Mouse (Mus musculus) left cerebral cortex, adult 9 months (tissue): ENCODE measurements around the gene Acot6.

Source experiments
- DNase-seq, 2 experiments: peaks; one replicate each; pipeline ENCODE4 v3.0.0; 2022; ENCODE audit warnings: low spot score in 2 of 2

Acot6 gene

DNA sequence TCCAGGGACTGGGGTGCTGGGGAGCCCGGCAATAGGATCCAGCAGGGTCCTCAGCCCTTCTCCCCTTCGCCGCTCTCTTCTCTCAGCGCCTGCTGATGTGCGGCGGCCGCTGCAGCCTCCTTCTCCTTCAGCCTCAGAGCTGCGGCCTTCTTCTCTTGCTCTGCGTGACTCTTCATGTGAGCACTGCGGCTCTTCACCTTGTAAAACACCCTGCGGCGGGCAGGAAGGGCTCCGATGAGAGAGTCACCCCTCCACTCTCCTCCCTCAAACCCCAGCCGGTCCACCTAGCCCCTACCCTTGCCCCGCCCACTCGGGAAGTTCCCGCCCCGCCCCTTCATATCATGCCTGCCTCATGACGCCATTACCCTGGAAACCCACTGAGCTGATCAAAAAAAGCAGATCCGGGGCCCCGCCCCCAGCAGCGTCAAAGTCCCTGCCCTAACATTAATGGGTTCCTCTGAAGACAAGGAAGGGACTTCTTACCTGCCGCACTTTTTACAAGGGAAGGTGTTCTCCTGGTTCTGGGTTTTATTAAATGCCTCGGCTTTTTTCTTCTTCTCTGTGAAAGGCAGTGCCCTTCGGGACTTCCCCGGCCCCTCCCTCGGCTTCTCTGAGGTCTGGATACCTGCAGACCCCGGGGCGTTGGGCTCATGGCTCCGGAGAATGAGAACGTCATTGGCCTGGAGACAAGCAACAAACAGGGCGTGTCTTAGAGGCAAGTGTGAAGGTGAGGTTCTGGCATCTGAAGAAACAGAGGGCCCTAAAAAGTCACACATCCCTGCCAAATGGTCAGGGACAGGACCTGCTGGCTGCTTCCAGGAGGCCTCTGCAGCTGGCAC, 52.1 kb downstream of the Acot6 start:
- DNase-seq: no peak

GRCm38 (mm10) chr12:84153414-84153813, 53.0 kb downstream of the Acot6 start:
- DNase-seq: no peak

- DNase-seq: no peak
Measured at GRCm38 (mm10) chr12:84154786-84155522, 54.5 kb downstream of the Acot6 start.

DNA sequence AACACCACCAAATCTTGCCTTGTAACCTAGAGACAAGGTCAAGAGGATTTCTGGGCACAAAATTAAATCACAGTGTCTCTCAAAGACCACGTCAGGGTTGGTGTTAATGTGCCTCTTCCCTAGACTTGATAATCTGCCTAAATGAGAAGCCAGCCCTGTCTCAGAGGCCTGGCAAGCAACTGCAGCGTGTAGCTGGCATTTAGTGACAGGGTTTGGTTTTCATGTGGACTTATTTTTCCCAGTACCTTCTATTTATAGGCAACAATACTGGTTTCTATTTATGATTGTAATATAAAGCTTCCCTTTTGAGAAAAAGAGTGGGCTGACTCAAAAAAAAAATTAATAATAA, 55.0 kb downstream of the Acot6 start:
- no peak for DNase-seq

GRCm38 (mm10) chr12:84156210-84156609, 55.8 kb downstream of the Acot6 start:
- no peak for DNase-seq

GRCm38 (mm10) chr12:84158156-84158555, 57.7 kb downstream of the Acot6 start:
- no peak for DNase-seq

GRCm38 (mm10) chr12:84160491-84160890, 60.0 kb downstream of the Acot6 start:
- DNase-seq: no peak
